Mouse (Mus musculus) intestine, embryonic 15.5 days (tissue): ENCODE measurements around the gene Ooep. TPM values are rescaled to one million over a fixed set of nuclear protein-coding genes. Genes with fewer than 3 reads are reported as not detected.

Experiments
- ATAC-seq: fragments of 200-750 bp; cut with Nextera tagmentation; 2 replicates; pipeline ENCODE4 v1.8.0; 2017; ENCODE audit warnings: moderate TSS enrichment, moderate library complexity
- H3K27ac ChIP-seq: fragments of 300-500 bp; sonication (generic); 2 replicates; pipeline ENCODE4 v1.5.1; 2015; ENCODE audit warnings: mild to moderate bottlenecking, inconsistent platforms
- H3K27me3 ChIP-seq: fragments of 300-500 bp; sonication (generic); replicated peaks from 2 replicates; pipeline ENCODE4 v1.6.1; 2015; ENCODE audit warnings: inconsistent platforms
- H3K36me3 ChIP-seq: fragments of 300-500 bp; sonication (generic); 2 replicates; pipeline ENCODE4 v1.6.1; 2015; ENCODE audit warnings: inconsistent platforms
- H3K4me1 ChIP-seq: fragments of 300-500 bp; sonication (generic); replicated peaks from 2 replicates; pipeline ENCODE4 v1.6.1; 2015; ENCODE audit warnings: inconsistent platforms
- H3K4me2 ChIP-seq: fragments of 300-500 bp; sonication (generic); replicated peaks from 2 replicates; pipeline ENCODE4 v1.6.1; 2015; ENCODE audit warnings: mild to moderate bottlenecking, inconsistent platforms
- H3K4me3 ChIP-seq: fragments of 300-500 bp; sonication (generic); replicated peaks from 2 replicates; pipeline ENCODE4 v1.5.1; 2015; ENCODE audit warnings: inconsistent platforms
- H3K9ac ChIP-seq: fragments of 300-500 bp; sonication (generic); 2 replicates; pipeline ENCODE4 v1.6.1; 2015; ENCODE audit warnings: inconsistent platforms
- H3K9me3 ChIP-seq: fragments of 300-500 bp; sonication (generic); 2 replicates; pipeline ENCODE4 v1.6.1; 2016; ENCODE audit warnings: inconsistent platforms
- WGBS: fragments of 180-500 bp; shearing (Covaris S2); methylation state at CpG from one replicate; pipeline ENCODE4 v1.1.7; 2015; 5-methylcytosine and 5-hydroxymethylcytosine counted together
- polyA plus RNA-seq: library from polyadenylated mRNA; unstranded; fragments of >200 nt; fragmentation: Nextera tagmentation; extraction: Ambion mirVana; gene quantifications from 2 replicates; pipeline ENCODE4 v1.2.1, GENCODE M21; 2015

Ooep gene
- polyA plus RNA-seq, result 0.34 and 0.60 TPM in 2 replicates

DNA sequence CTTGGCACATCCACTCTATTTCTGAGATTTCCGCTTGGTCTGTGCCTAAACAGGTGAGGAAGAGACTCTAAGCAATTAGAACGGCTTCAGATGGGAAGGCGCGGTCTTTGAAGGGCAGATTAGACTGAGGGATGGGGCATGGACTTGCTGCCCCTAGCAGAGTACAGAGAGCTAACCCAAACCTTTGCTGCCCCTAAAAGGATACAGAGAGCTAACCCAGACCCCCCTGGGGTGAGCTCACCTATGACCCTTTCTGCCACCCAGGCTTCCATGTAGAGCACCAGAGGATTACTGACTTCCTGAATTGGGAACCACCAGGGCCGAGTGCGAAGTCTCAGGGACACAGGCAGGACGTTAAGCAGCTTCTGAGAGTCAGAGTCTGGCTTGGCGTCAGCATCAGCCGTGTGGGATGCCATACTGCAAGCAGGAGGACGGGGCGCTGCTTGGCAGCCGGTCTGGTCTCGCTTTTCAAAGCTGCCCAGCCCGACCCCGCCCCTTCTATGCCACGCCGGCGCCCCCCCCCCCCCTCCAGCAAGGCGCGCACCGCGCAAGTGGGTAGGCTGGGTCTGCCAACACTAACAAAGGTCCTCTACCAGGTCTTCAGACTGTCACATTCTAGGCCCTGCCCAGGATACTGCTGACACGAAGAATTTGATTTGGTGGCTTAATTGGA lies at the start of gene Ooep:
Gene Ooep (minus strand): TSS at position 613 of the 673 bp plus-strand sequence.
- H3K36me3 ChIP-seq, result no peaks in the 10 kb centered on the region
- H3K27ac ChIP-seq, result no peak within 1 kb of the TSS
- H3K9ac ChIP-seq, result 0 out of 2 replicates have a peak within 1 kb of the TSS, but pooled peaks have one; percentile 17
- peak within 1 kb of the TSS; percentile 25 for H3K4me3 ChIP-seq
- ATAC-seq, result peak; percentile 59
- no peaks in the 10 kb centered on the region for H3K27me3 ChIP-seq
- H3K9me3 ChIP-seq, result no peaks in the 10 kb centered on the region
- peak within 1 kb of the TSS; percentile 64 for H3K4me2 ChIP-seq
- WGBS, result 6% methylated on average over 22 of the region's 23 CpGs
- H3K4me1 ChIP-seq, result 0 out of 2 replicates have a peak, but pooled peaks cover 7% of the 10 kb centered on the region

DNA sequence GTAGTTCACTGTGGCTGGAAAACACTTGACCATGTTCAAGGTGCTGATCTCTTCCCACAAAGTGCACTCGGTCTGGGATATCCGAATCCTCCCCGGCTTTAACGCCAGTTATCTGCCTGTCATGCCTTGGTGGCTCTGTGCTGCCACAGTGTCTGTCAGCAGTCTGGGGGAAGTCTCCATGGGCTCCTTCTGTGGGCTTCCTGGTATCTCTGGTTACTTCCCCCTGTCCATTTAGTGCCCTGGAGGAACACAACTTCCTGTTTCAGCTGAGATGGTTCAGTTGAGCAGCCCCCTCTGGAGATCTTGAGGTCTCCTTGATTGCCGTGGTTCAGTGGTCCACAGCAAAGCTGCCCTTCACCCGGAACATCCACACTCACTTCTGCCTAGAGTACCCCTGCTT lies 49.7 kb upstream of the Ooep start:
- 0 out of 2 replicates have a peak, but pooled peaks cover 3% of the 10 kb centered on the region for H3K4me1 ChIP-seq
- no peak overlapping the region for H3K4me2 ChIP-seq
- H3K27ac ChIP-seq, result no peak overlapping the region
- WGBS, result 81% methylated on average over 6 of the region's 6 CpGs
- no peak overlapping the region for H3K4me3 ChIP-seq
- H3K36me3 ChIP-seq, result peaks cover 4% of the 10 kb centered on the region; the same call in 1 of the 2 replicates
- ATAC-seq, result no peak
- no peaks in the 10 kb centered on the region for H3K9me3 ChIP-seq
- no peak overlapping the region for H3K9ac ChIP-seq
- H3K27me3 ChIP-seq, result no peaks in the 10 kb centered on the region

DNA sequence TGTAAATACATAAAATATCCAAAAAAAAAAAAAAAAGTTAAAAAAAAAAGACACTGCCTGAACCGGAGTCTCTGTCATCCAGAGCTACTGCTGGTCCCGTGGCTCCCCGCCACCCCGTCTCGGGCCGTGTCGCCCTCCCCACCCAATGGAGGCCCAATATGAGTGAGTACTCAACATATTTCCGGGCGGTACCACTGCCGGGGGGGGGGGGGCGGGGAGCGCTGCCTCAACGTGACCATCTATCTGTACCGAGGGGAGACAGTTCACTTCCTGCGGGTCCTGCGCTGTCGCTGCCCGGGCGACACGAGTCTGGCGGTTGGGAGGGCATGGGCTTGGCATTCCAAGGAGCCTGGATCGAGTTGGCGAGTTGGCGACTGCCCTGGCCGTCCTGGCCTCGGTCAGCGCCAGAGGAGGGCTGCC lies 48.8 kb upstream of the Ooep start:
- Histone ChIP-seq H3K9ac (peak overlapping the region; percentile 13; the same call in 1 of the 2 replicates), H3K27ac (no peak overlapping the region), H3K4me2 (peak overlapping the region; percentile 72), H3K4me1 (0 out of 2 replicates have a peak, but pooled peaks cover 3% of the 10 kb centered on the region), H3K9me3 (no peaks in the 10 kb centered on the region), H3K27me3 (no peaks in the 10 kb centered on the region), H3K4me3 (peak overlapping the region; percentile 23), H3K36me3 (peaks cover 3% of the 10 kb centered on the region; the same call in 1 of the 2 replicates)
- peak; percentile 23; the same call in 1 of the 2 replicates for ATAC-seq
- 22% methylated on average over 27 of the region's 27 CpGs for WGBS

DNA sequence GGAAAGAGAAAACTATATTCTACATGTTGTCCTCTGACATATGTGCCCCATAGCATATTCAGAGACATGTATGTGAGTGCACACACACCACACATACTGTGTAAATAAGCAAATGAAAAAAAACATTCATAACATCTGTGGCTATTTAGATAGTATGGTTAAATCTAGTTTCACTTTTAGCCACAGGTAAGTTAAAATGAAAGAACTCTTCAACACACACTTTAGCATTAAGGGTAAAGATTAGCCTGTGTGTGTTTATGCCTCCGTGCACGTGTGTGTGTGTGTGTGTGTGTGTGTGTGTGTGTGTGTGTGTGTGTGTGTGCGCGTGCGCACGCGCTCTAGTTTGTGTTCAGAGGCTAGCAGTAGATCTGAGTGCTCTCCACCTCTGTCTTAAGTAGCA lies 23.1 kb upstream of the Ooep start:
- Histone ChIP-seq H3K9me3 (no peaks in the 10 kb centered on the region), H3K9ac (no peak overlapping the region), H3K4me3 (no peak overlapping the region), H3K27ac (no peak overlapping the region), H3K4me1 (no peaks in the 10 kb centered on the region), H3K27me3 (peaks cover 4% of the 10 kb centered on the region; the same call in 1 of the 2 replicates), H3K4me2 (no peak overlapping the region), H3K36me3 (no peaks in the 10 kb centered on the region)
- ATAC-seq, result no peak
- 83% methylated on average over 7 of the region's 7 CpGs for WGBS

DNA sequence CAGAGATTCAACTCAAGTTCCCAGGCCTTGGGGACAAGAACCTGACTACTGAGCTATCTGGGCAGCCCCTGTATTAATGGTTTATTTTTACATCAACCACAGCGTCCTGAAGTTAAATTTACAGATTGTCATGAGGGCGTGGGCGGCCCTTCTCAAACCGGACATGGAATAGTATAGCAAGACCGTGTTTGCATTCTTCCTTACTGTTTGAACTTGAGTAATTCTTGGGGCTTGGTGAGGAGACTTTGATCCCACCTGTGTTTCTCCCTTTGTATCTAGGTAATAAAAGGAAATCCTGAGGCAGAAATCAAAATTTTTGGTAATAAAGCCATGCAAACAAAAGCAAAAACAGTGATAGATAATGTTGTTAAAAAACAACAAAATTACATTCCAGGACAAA lies 22.0 kb upstream of the Ooep start:
- 0 out of 2 replicates have a peak, but pooled peaks have one; percentile 52 for ATAC-seq

DNA sequence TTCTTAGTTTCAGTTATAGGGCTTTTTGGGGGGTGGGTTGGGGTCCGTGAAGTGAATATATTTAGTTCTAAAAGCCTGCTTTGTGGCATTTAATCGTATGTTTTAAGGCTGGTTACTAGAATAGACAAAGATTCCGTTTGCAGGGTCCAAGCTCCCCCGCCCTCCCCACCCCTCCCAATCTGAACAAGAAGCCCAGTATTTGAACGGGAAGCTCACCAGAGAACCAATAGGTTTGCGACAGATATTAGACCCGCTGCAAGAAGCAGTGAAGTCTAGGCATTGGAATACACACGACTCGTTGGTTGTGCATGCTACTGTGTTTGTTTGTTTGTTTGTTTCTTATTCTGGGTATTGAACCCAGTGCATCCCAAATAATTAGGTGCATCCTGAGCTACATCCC lies 18.0 kb upstream of the Ooep start:
- H3K27me3 ChIP-seq, result peaks cover 40% of the 10 kb centered on the region
- 61% methylated on average over 9 of the region's 9 CpGs for WGBS
- no peaks in the 10 kb centered on the region for H3K36me3 ChIP-seq
- peaks cover 7% of the 10 kb centered on the region for H3K4me1 ChIP-seq
- ATAC-seq, result no peak
- peak overlapping the region; percentile 80 for H3K4me2 ChIP-seq
- H3K9me3 ChIP-seq, result no peaks in the 10 kb centered on the region
- no peak overlapping the region for H3K27ac ChIP-seq
- peak overlapping the region; percentile 41; the same call in 1 of the 2 replicates for H3K4me3 ChIP-seq
- H3K9ac ChIP-seq, result no peak overlapping the region

More for the DNA sequence above, 22.0 kb upstream of the Ooep start:
- H3K36me3 ChIP-seq, result no peaks in the 10 kb centered on the region
- WGBS, result 58% methylated on average over 5 of the region's 5 CpGs
- H3K4me2 ChIP-seq, result no peak overlapping the region
- no peak overlapping the region for H3K9ac ChIP-seq
- H3K9me3 ChIP-seq, result no peaks in the 10 kb centered on the region
- peaks cover 6% of the 10 kb centered on the region for H3K4me1 ChIP-seq
- H3K27me3 ChIP-seq, result peaks cover 14% of the 10 kb centered on the region
- H3K4me3 ChIP-seq, result no peak overlapping the region
- H3K27ac ChIP-seq, result no peak overlapping the region

DNA sequence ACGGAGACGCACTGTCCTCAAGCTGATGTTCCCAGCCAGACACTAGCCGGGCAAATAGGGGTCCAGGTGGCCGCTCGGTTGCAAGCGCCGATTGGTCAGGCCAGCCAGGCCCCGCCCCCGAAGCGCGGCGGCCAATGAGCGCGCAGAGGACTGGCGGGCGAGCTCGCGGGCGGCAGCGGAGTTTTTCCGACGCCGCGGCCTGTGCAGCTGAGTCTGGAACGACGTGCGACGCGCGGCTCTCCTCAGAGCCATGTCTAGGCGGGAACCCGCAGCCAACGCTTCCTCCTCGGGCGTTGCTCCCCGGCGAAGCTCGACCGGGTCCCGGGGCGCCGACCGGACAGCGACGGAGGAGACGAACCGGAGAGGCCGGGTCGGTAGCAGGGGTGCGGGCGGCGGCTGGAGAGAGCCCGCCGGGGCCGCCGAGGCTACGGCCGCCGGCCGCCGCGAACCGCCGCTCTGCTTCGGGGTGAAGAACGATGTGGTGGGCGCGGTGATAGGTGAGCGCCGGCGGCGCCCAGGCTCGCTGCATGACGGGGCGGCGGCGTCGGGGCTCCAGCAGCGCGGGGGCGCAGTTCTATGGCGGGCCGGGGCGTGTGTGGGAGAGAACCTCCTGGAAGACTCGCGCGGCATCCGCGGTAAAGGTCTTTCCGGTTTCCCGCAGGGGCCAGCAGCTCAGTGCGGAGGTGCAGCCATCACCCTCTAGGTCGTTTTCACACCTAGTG lies 17.3 kb upstream of the Ooep start, which contains the start of gene Ddx43:
Gene Ddx43 (plus strand): TSS at position 148 of the 722 bp plus-strand sequence.
- peak; percentile 94 for ATAC-seq
- Histone ChIP-seq H3K9me3 (no peaks in the 10 kb centered on the region), H3K36me3 (no peaks in the 10 kb centered on the region), H3K4me1 (peaks cover 7% of the 10 kb centered on the region), H3K9ac (peak within 1 kb of the TSS; percentile 41), H3K27ac (no peak within 1 kb of the TSS), H3K4me2 (peak within 1 kb of the TSS; percentile 80), H3K4me3 (peak within 1 kb of the TSS; percentile 41), H3K27me3 (peaks cover 40% of the 10 kb centered on the region)
- WGBS, result 2% methylated on average over 93 of the region's 93 CpGs

DNA sequence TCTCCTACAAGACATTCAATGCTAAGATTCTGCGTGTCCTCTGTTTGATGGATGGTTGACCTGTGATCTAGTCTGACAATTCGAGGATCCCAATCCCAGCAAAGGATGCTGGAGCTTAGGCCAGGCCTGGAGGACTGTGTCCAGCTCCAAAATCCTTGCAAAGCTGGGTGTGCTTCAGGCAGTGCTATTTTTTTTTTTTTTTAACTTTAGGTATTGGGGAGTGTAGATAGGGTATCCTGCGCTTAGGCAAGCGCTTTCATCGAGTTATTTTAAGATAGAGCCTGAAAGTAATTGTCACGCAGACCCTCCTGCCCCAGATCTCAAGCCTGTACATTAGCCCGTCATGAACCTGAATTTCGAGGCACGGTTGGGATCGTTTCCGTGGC lies 16.7 kb upstream of the Ooep start:
- Histone ChIP-seq H3K36me3 (no peaks in the 10 kb centered on the region), H3K9ac (no peak overlapping the region), H3K4me2 (peak overlapping the region; percentile 80), H3K27me3 (peaks cover 40% of the 10 kb centered on the region), H3K9me3 (no peaks in the 10 kb centered on the region), H3K4me3 (peak overlapping the region; percentile 41), H3K27ac (no peak overlapping the region), H3K4me1 (peaks cover 7% of the 10 kb centered on the region)
- 30% methylated on average over 11 of the region's 11 CpGs for WGBS
- ATAC-seq, result no peak

DNA sequence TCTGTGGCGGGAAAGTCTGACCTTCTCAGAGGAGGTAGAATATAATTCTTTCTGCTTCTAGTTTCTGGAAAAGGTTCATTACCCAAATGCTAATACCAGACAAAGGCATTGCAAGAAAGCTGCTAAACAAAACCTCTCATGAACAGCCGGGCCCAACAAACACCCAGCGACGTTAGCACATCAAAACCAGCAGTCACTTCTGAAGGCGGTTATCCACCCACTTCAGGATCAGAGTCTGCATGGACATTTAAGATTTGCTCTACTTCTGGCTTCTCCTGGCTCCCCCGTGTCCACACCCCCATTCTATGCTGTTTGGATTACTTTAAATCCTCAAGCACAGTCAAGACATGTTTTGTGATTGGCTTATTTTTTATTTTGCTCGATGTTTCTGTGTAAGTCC lies 16.1 kb upstream of the Ooep start:
- Histone ChIP-seq H3K36me3 (no peaks in the 10 kb centered on the region), H3K4me3 (no peak overlapping the region), H3K4me2 (no peak overlapping the region), H3K9me3 (no peaks in the 10 kb centered on the region), H3K27ac (no peak overlapping the region), H3K27me3 (peaks cover 40% of the 10 kb centered on the region), H3K9ac (no peak overlapping the region), H3K4me1 (peaks cover 7% of the 10 kb centered on the region)
- ATAC-seq, result no peak
- 65% methylated on average over 7 of the region's 7 CpGs for WGBS

DNA sequence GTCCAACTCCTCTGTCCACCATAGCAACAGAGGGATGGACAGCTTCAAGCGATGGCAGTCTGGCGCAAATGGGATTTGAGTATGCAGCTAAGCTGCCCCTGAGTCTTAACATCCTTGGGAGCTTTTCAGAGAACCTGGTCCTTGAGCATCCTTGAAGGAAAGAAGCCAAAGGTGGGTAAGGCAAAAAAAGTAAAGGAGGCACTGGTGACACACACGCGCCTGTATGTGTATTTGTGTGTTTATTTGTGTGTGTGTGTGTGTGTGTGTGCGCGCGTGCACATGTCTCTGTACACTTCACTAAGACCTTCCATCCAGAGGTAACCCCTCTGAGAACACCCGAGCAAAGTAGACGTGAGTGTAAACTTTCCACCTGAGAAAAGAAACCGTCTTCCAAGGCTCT lies 15.2 kb upstream of the Ooep start:
- Histone ChIP-seq H3K9me3 (no peaks in the 10 kb centered on the region), H3K4me1 (peaks cover 7% of the 10 kb centered on the region), H3K9ac (no peak overlapping the region), H3K4me3 (no peak overlapping the region), H3K4me2 (no peak overlapping the region), H3K27ac (no peak overlapping the region), H3K27me3 (peaks cover 40% of the 10 kb centered on the region), H3K36me3 (no peaks in the 10 kb centered on the region)
- whole genome bisulfite sequencing, result 82% methylated on average over 10 of the region's 10 CpGs
- ATAC-seq, result no peak

DNA sequence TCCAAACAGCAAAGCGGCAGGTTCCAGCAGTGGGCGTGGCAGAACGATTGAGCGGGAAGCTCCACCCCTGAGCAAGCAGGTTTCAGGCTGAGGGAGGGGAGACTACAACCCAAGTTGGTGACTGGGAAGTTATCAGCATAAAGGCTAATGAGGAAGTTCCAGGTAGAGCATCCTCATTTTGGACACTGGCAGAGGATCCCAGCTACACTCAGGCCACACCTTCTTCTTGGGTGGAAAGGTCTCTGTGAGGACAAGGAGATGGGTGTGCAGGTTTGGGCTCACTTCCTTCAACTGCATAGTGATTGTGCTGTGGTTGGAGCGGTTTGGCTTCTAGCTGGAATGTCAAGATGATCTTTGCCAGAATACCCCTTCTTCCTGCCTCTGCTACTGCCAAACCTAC lies 11.5 kb upstream of the Ooep start:
- ATAC-seq, result peak; percentile 39; the same call in 1 of the 2 replicates
- Histone ChIP-seq H3K4me3 (no peak overlapping the region), H3K27ac (no peak overlapping the region), H3K4me2 (no peak overlapping the region), H3K36me3 (no peaks in the 10 kb centered on the region), H3K4me1 (no peaks in the 10 kb centered on the region), H3K9ac (no peak overlapping the region), H3K9me3 (no peaks in the 10 kb centered on the region), H3K27me3 (peaks cover 20% of the 10 kb centered on the region)
- 30% methylated on average over 5 of the region's 5 CpGs for WGBS

DNA sequence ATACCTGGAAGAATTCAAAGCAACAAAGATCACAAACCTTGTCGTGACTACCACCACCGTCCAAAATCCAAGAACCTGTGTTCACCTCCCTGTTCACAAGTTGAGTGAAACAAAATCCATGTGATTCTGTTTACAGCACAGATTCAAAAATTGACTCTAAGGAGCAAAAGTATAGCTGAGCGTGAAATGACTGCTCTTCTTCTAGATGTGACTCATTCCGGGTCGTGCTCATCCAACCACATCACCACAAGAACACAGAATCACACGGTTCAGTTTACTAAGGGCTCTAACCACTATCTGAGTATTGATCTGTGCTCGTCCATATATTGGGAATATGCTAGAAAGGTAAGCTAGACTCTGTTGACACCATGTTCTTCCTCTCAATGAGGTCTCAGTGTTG lies 8.4 kb upstream of the Ooep start:
- no peak overlapping the region for H3K27ac ChIP-seq
- H3K27me3 ChIP-seq, result 0 out of 2 replicates have a peak, but pooled peaks cover under 1% of the 10 kb centered on the region
- no peaks in the 10 kb centered on the region for H3K36me3 ChIP-seq
- no peaks in the 10 kb centered on the region for H3K4me1 ChIP-seq
- WGBS, result 87% methylated on average over 7 of the region's 7 CpGs
- H3K4me3 ChIP-seq, result no peak overlapping the region
- H3K9me3 ChIP-seq, result no peaks in the 10 kb centered on the region
- H3K9ac ChIP-seq, result no peak overlapping the region
- H3K4me2 ChIP-seq, result no peak overlapping the region
- no peak for ATAC-seq
